ENCODE assay signal across 20 mouse cellular contexts in genomic region chr5:53135984-53136383, GRCm38 (mm10).
"Had no signal": no experiment of that assay in that cellular context is flagged by ENCODE, and none has a peak within 500 bp of the region (broad histone marks: within the 10 kb centered on the region; RNA-seq: fewer than 3 reads in every experiment).

No protein-coding gene starts in this region.

- H3K9ac ChIP-seq: liver, embryonic 13.5 days; liver, embryonic 15.5 days; liver, postnatal 0 days; lung, embryonic 15.5 days; midbrain, embryonic 12.5 days; neural tube, embryonic 13.5 days; neural tube, embryonic 15.5 days had no signal

- ATAC-seq: liver, postnatal 0 days; midbrain, embryonic 16.5 days had no signal

- H3K27me3 ChIP-seq: liver, embryonic 13.5 days; liver, embryonic 15.5 days; lung, embryonic 15.5 days; midbrain, embryonic 12.5 days; neural tube, embryonic 13.5 days; neural tube, embryonic 15.5 days had no signal

- H3K4me2 ChIP-seq: liver, embryonic 11.5 days; liver, embryonic 13.5 days; liver, embryonic 15.5 days; lung, embryonic 15.5 days; midbrain, embryonic 12.5 days; neural tube, embryonic 13.5 days; neural tube, embryonic 15.5 days had no signal

- H3K9me3 ChIP-seq: liver, embryonic 13.5 days; liver, embryonic 15.5 days; lung, embryonic 15.5 days; midbrain, embryonic 10.5 days; midbrain, embryonic 12.5 days; neural tube, embryonic 13.5 days; neural tube, embryonic 15.5 days had no signal

- H3K4me3 ChIP-seq: liver, embryonic 13.5 days; liver, embryonic 15.5 days; lung, embryonic 15.5 days; midbrain, embryonic 10.5 days; midbrain, embryonic 12.5 days; myocyte; neural tube, embryonic 13.5 days; neural tube, embryonic 15.5 days had no signal

- H3K4me1 ChIP-seq: liver, embryonic 13.5 days; liver, embryonic 15.5 days; lung, embryonic 15.5 days; neural tube, embryonic 15.5 days had no signal

- H3K27ac ChIP-seq: liver, embryonic 13.5 days; liver, embryonic 15.5 days; lung, embryonic 15.5 days; midbrain, embryonic 10.5 days; midbrain, embryonic 12.5 days; neural tube, embryonic 13.5 days; neural tube, embryonic 15.5 days had no signal

- H3K36me3 ChIP-seq: liver, embryonic 13.5 days; liver, embryonic 15.5 days; lung, embryonic 15.5 days; midbrain, embryonic 10.5 days; midbrain, embryonic 12.5 days; neural tube, embryonic 13.5 days; neural tube, embryonic 15.5 days had no signal

- DNase-seq: liver, embryonic 13.5 days; liver, postnatal 0 days; midbrain, embryonic 14.5 days; retina, postnatal 1 day; right cerebral cortex, adult 18-20 months; right cerebral cortex, postnatal 25 days; right cerebral cortex, postnatal 4 days; spleen, adult 18-20 months; thymus, adult 18-20 months; thymus, postnatal 14 days; thymus, postnatal 36 days had no signal
